In the genomic region with DNA sequence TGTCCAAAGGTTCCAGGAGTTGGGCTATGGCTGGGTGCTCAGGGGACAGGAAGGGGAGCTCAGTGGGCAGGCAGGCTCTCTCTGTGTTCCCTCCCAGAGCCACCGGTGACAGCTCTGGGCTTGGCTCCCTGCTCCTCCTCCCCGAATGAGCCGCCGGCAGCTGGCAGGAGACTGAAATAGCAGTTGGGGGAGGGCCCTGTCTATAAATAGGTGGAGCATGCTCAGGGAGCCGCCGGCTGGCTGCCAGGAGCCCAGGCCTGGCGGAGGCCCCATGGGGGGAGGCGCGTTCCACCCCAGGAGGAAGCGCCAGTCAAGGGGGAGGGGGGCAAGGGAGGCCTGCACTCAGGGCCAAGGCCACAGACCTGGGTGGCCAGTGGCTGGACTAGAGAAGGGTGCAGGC, we compare ENCODE assay signal across 8 mouse cellular contexts. TPM values are rescaled to one million over a fixed set of nuclear protein-coding genes. Genes with fewer than 3 reads are reported as not detected.
DNase-seq lines count a peak whose midpoint lies in the region; ATAC-seq and TF ChIP-seq lines count a peak whose summit lies in the region.

No protein-coding gene starts in this region.

- H3K36me3 ChIP-seq in CH12.LX (replicated peaks in 1 of 2; ENCODE audit: control insufficient read depth in 1 of 2, insufficient read depth in 1 of 2, low read length in 1 of 2): peaks cover 0 to 3% of the 10 kb centered on the region in 2 experiments
- H3K36me3 ChIP-seq in forebrain, embryonic 12.5 days (replicated peaks): peaks cover 22% of the 10 kb centered on the region
- peaks cover 5% of the 10 kb centered on the region; the same call in 1 of the 2 replicates for H3K36me3 ChIP-seq in heart, postnatal 0 days (replicated peaks; ENCODE audit: control insufficient read depth, insufficient read depth, low read length)
- no peaks in the 10 kb centered on the region for H3K36me3 ChIP-seq in liver, embryonic 15.5 days (replicated peaks)
- H3K36me3 ChIP-seq in neural tube, embryonic 11.5 days (ENCODE audit: control insufficient read depth, insufficient read depth, low read length): peaks cover 3% of the 10 kb centered on the region
- no peaks in the 10 kb centered on the region for H3K36me3 ChIP-seq in stomach, embryonic 16.5 days (ENCODE audit: control insufficient read depth, insufficient read depth, low read length)

- H3K9me3 ChIP-seq in CH12.LX (replicated peaks; ENCODE audit: low read length): no peaks in the 10 kb centered on the region
- no peaks in the 10 kb centered on the region for H3K9me3 ChIP-seq in forebrain, embryonic 12.5 days
- H3K9me3 ChIP-seq in heart, postnatal 0 days (replicated peaks; ENCODE audit: control insufficient read depth, low read length): no peaks in the 10 kb centered on the region
- H3K9me3 ChIP-seq in liver, embryonic 15.5 days (replicated peaks): no peaks in the 10 kb centered on the region
- no peaks in the 10 kb centered on the region for H3K9me3 ChIP-seq in neural tube, embryonic 11.5 days (ENCODE audit: control insufficient read depth, low read length)
- H3K9me3 ChIP-seq in stomach, embryonic 16.5 days (replicated peaks; ENCODE audit: control insufficient read depth, low read length): no peaks in the 10 kb centered on the region

- 1% methylated on average over 10 of the region's 10 CpGs for WGBS in forebrain, embryonic 12.5 days
- WGBS in heart, postnatal 0 days: 0% methylated on average over 10 of the region's 10 CpGs
- WGBS in liver, embryonic 15.5 days (ENCODE audit: insufficient replicate concordance): 0% methylated on average over 10 of the region's 10 CpGs
- WGBS in neural tube, embryonic 11.5 days: under 1% methylated on average over 7 of the region's 10 CpGs
- 1% methylated on average over 10 of the region's 10 CpGs for WGBS in stomach, embryonic 16.5 days

- H3K9ac ChIP-seq in CH12.LX (ENCODE audit: insufficient read depth, low read depth): peak overlapping the region; percentile 13
- peak overlapping the region; percentile 33 for H3K9ac ChIP-seq in forebrain, embryonic 12.5 days
- peak overlapping the region; percentile 65 for H3K9ac ChIP-seq in heart, postnatal 0 days (replicated peaks; ENCODE audit: low read depth, low read length)
- peak overlapping the region; percentile 57 for H3K9ac ChIP-seq in liver, embryonic 15.5 days
- H3K9ac ChIP-seq in neural tube, embryonic 11.5 days (ENCODE audit: low read length): peak overlapping the region; percentile 37
- H3K9ac ChIP-seq in stomach, embryonic 16.5 days (ENCODE audit: low read length): peak overlapping the region; percentile 74

- no peaks in the 10 kb centered on the region for H3K27me3 ChIP-seq in CH12.LX (replicated peaks)
- no peaks in the 10 kb centered on the region for H3K27me3 ChIP-seq in forebrain, embryonic 12.5 days
- H3K27me3 ChIP-seq in heart, postnatal 0 days (ENCODE audit: control insufficient read depth, insufficient read depth, low read length): no peaks in the 10 kb centered on the region
- H3K27me3 ChIP-seq in liver, embryonic 15.5 days: peaks cover 11% of the 10 kb centered on the region; the same call in 1 of the 2 replicates
- no peaks in the 10 kb centered on the region for H3K27me3 ChIP-seq in neural tube, embryonic 11.5 days (ENCODE audit: control insufficient read depth, insufficient read depth, low read length)
- H3K27me3 ChIP-seq in stomach, embryonic 16.5 days (ENCODE audit: control insufficient read depth, insufficient read depth, low read length): no peaks in the 10 kb centered on the region

- TF ChIP-seq POLR2A in CH12.LX (IDR thresholded peaks at IDR 0.05; ENCODE audit: low read depth, low read length): peak; percentile 88

- H3K4me3 ChIP-seq in CH12.LX (replicated peaks in 1 of 3; ENCODE audit: low read depth in 2 of 3, low read length in 2 of 3, poor library complexity in 1 of 3): peak overlapping the region; percentile 59 to 79 (median 60)
- peak overlapping the region; percentile 16 for H3K4me3 ChIP-seq in forebrain, embryonic 12.5 days (replicated peaks)
- peak overlapping the region; percentile 58 for H3K4me3 ChIP-seq in heart, postnatal 0 days (ENCODE audit: low read depth, low read length)
- H3K4me3 ChIP-seq in liver, embryonic 15.5 days (replicated peaks): peak overlapping the region; percentile 53
- peak overlapping the region; percentile 21 for H3K4me3 ChIP-seq in neural tube, embryonic 11.5 days (ENCODE audit: low read depth, low read length)
- peak overlapping the region; percentile 49 for H3K4me3 ChIP-seq in stomach, embryonic 16.5 days (replicated peaks; ENCODE audit: low read length)

- 0 out of 2 replicates have a peak, but pooled peaks cover 2% of the 10 kb centered on the region for H3K79me2 ChIP-seq in CH12.LX (replicated peaks; ENCODE audit: control insufficient read depth, extremely low read depth, insufficient read depth, poor library complexity, severe bottlenecking)

- H3K4me1 ChIP-seq in CH12.LX (ENCODE audit: control insufficient read depth in 1 of 2, insufficient read depth in 2 of 2): peaks cover 48 to 98% of the 10 kb centered on the region in 2 experiments
- peaks cover 59% of the 10 kb centered on the region for H3K4me1 ChIP-seq in forebrain, embryonic 12.5 days
- H3K4me1 ChIP-seq in heart, postnatal 0 days (ENCODE audit: control insufficient read depth, insufficient read depth): peaks cover 87% of the 10 kb centered on the region
- H3K4me1 ChIP-seq in liver, embryonic 15.5 days (replicated peaks): peaks cover 85% of the 10 kb centered on the region
- H3K4me1 ChIP-seq in neural tube, embryonic 11.5 days (ENCODE audit: control insufficient read depth, insufficient read depth, low read length): peaks cover 31% of the 10 kb centered on the region
- peaks cover 81% of the 10 kb centered on the region for H3K4me1 ChIP-seq in stomach, embryonic 16.5 days (ENCODE audit: control insufficient read depth, insufficient read depth, low read length)

- TF ChIP-seq RAD21 in CH12.LX (IDR thresholded peaks at IDR 0.05; ENCODE audit: low read depth, low read length): no peak; the same call in 1 of the 2 replicates

- peak overlapping the region; percentile 78 for H3K4me2 ChIP-seq in CH12.LX (ENCODE audit: insufficient read depth, low read depth, poor library complexity, severe bottlenecking)
- H3K4me2 ChIP-seq in forebrain, embryonic 12.5 days: peak overlapping the region; percentile 40
- H3K4me2 ChIP-seq in heart, postnatal 0 days (ENCODE audit: low read depth, low read length): peak overlapping the region; percentile 80
- H3K4me2 ChIP-seq in liver, embryonic 15.5 days: peak overlapping the region; percentile 71
- H3K4me2 ChIP-seq in neural tube, embryonic 11.5 days (ENCODE audit: low read depth): peak overlapping the region; percentile 40
- peak overlapping the region; percentile 74 for H3K4me2 ChIP-seq in stomach, embryonic 16.5 days (ENCODE audit: low read depth, low read length)

- ATAC-seq in forebrain, embryonic 12.5 days (ENCODE audit: low FRiP score): peak; percentile 88
- ATAC-seq in heart, postnatal 0 days (ENCODE audit: insufficient read depth, low read depth): peak; percentile 73
- ATAC-seq in liver, embryonic 15.5 days (ENCODE audit: insufficient read depth): peak; percentile 76
- peak; percentile 74 for ATAC-seq in neural tube, embryonic 11.5 days (ENCODE audit: insufficient read depth, low FRiP score, low TSS enrichment)
- ATAC-seq in stomach, embryonic 16.5 days (ENCODE audit: insufficient read depth, low FRiP score): peak; percentile 88

- TF ChIP-seq EP300 in CH12.LX (IDR thresholded peaks at IDR 0.05; ENCODE audit: low read length): peak; percentile 73
- peak; percentile 99 for TF ChIP-seq EP300 in heart, postnatal 0 days (IDR thresholded peaks at IDR 0.05; ENCODE audit: low read depth)

- in situ Hi-C loops in CH12.LX (cut with MboI; ENCODE audit: low pct_ligation_motif_present, low pct_unique_long_range_greater_than_20kb, low sequenced_read_pairs): no loop called here

- peak; percentile 96 for DNase-seq in CH12.LX (ENCODE audit: extremely low read depth)
- DNase-seq in c-Kit-positive CD71-positive TER-119-positive erythroid progenitor cells, embryonic 14.5 days (ENCODE audit: low spot score): peak; percentile 62
- peak; percentile 98 for DNase-seq in heart, postnatal 0 days (ENCODE audit: low spot score)
- peak; percentile 94 to 97 for DNase-seq in kidney, postnatal 4 days
- peak; percentile 77 for DNase-seq in neural tube, embryonic 11.5 days (ENCODE audit: low spot score)

- dilution Hi-C loops in CH12.LX (cut with MboI; ENCODE audit: extremely low pct_ligation_motif_present, extremely low pct_unique_long_range_greater_than_20kb, low sequenced_read_pairs): no loop called here

- H3K27ac ChIP-seq in CH12.LX (ENCODE audit: insufficient read depth, low read depth): peak overlapping the region; percentile 29
- H3K27ac ChIP-seq in forebrain, embryonic 12.5 days: peak overlapping the region; percentile 64
- peak overlapping the region; percentile 92 for H3K27ac ChIP-seq in heart, postnatal 0 days (ENCODE audit: low read depth)
- H3K27ac ChIP-seq in liver, embryonic 15.5 days (replicated peaks): peak overlapping the region; percentile 70
- peak overlapping the region; percentile 60; the same call in 1 of the 2 replicates for H3K27ac ChIP-seq in neural tube, embryonic 11.5 days (ENCODE audit: low read depth, low read length)
- H3K27ac ChIP-seq in stomach, embryonic 16.5 days (ENCODE audit: low read length): peak overlapping the region; percentile 91

- TF ChIP-seq CTCF in CH12.LX (conservative IDR thresholded peaks at IDR 0.05 in 1 of 2, IDR thresholded peaks at IDR 0.05 in 1 of 2; ENCODE audit: low read depth in 2 of 2, low read length in 2 of 2): 0 out of 4 replicates have a peak, but pooled peaks of 1 of the 2 experiments have one; percentile 0
- TF ChIP-seq CTCF in heart, postnatal 0 days (IDR thresholded peaks at IDR 0.05; ENCODE audit: low read depth): no peak

RNA-seq across cellular contexts. Expression of a gene that starts 11.2 kb away (rescaled TPM):
- 49.6 and 49.9 TPM in 2 replicates for total RNA-seq in CH12.LX (2012; rRNA removed)
- total RNA-seq in CH12.LX (2014; rRNA removed): 23.3 and 24.9 TPM in 2 replicates
- polyA plus RNA-seq in CH12.LX (2012; ENCODE audit: insufficient read length, low read depth): 46.4 and 53.9 TPM in 2 replicates
- polyA plus RNA-seq in forebrain, embryonic 12.5 days (2016; fragmentation: Nextera tagmentation; extraction: Ambion mirVana): 68.8 and 70.6 TPM in 2 replicates
- total RNA-seq in heart, postnatal 0 days (2014; rRNA removed; ENCODE audit: low replicate concordance): 194 and 287 TPM in 2 replicates
- polyA plus RNA-seq in heart, postnatal 0 days (2015; fragmentation: Nextera tagmentation; extraction: Ambion mirVana): 51.4 and 67.2 TPM in 2 replicates
- polyA plus RNA-seq in liver, embryonic 15.5 days (2015; fragmentation: Nextera tagmentation; extraction: Ambion mirVana): 17.3 and 17.5 TPM in 2 replicates
- polyA plus RNA-seq in neural tube, embryonic 11.5 days (2014; fragmentation: Nextera tagmentation; extraction: Ambion mirVana): 41.1 and 42.7 TPM in 2 replicates
- polyA plus RNA-seq in stomach, embryonic 16.5 days (2015; fragmentation: Nextera tagmentation; extraction: Ambion mirVana): 60.6 and 67.4 TPM in 2 replicates

RNA-seq across cellular contexts. Expression of a gene that starts 29.4 kb away (rescaled TPM):
- 31.9 and 34.7 TPM in 2 replicates for total RNA-seq in CH12.LX (2012; rRNA removed)
- total RNA-seq in CH12.LX (2014; rRNA removed): 26.3 and 31.3 TPM in 2 replicates
- polyA plus RNA-seq in CH12.LX (2012; ENCODE audit: insufficient read length, low read depth): 65.6 and 72.3 TPM in 2 replicates
- 26.6 and 28.3 TPM in 2 replicates for polyA plus RNA-seq in forebrain, embryonic 12.5 days (2016; fragmentation: Nextera tagmentation; extraction: Ambion mirVana)
- 47.9 and 55.5 TPM in 2 replicates for total RNA-seq in heart, postnatal 0 days (2014; rRNA removed; ENCODE audit: low replicate concordance)
- 18.7 and 20.0 TPM in 2 replicates for polyA plus RNA-seq in heart, postnatal 0 days (2015; fragmentation: Nextera tagmentation; extraction: Ambion mirVana)
- polyA plus RNA-seq in liver, embryonic 15.5 days (2015; fragmentation: Nextera tagmentation; extraction: Ambion mirVana): 8.2 and 8.8 TPM in 2 replicates
- 30.0 and 35.3 TPM in 2 replicates for polyA plus RNA-seq in neural tube, embryonic 11.5 days (2014; fragmentation: Nextera tagmentation; extraction: Ambion mirVana)
- 28.0 and 28.7 TPM in 2 replicates for polyA plus RNA-seq in stomach, embryonic 16.5 days (2015; fragmentation: Nextera tagmentation; extraction: Ambion mirVana)

RNA-seq across cellular contexts. Expression of a gene that starts 29.9 kb away (rescaled TPM):
- total RNA-seq in CH12.LX (2012; rRNA removed) (25.6 and 26.2 TPM in 2 replicates), CH12.LX (2014; rRNA removed) (9.7 and 11.4 TPM in 2 replicates)
- polyA plus RNA-seq in CH12.LX (2012; ENCODE audit: insufficient read length, low read depth): 34.0 and 35.2 TPM in 2 replicates
- polyA plus RNA-seq in forebrain, embryonic 12.5 days (2016; fragmentation: Nextera tagmentation; extraction: Ambion mirVana): 18.5 and 19.4 TPM in 2 replicates
- total RNA-seq in heart, postnatal 0 days (2014; rRNA removed; ENCODE audit: low replicate concordance): 3.9 and 5.6 TPM in 2 replicates
- 2.2 and 2.9 TPM in 2 replicates for polyA plus RNA-seq in heart, postnatal 0 days (2015; fragmentation: Nextera tagmentation; extraction: Ambion mirVana)
- polyA plus RNA-seq in liver, embryonic 15.5 days (2015; fragmentation: Nextera tagmentation; extraction: Ambion mirVana): 14.1 and 15.3 TPM in 2 replicates
- polyA plus RNA-seq in neural tube, embryonic 11.5 days (2014; fragmentation: Nextera tagmentation; extraction: Ambion mirVana): 17.9 and 18.6 TPM in 2 replicates
- 10.8 and 12.4 TPM in 2 replicates for polyA plus RNA-seq in stomach, embryonic 16.5 days (2015; fragmentation: Nextera tagmentation; extraction: Ambion mirVana)

RNA-seq across cellular contexts. Expression of a gene that starts 33.7 kb away (rescaled TPM):
- total RNA-seq in CH12.LX (2012; rRNA removed) (66.9 and 78.7 TPM in 2 replicates), CH12.LX (2014; rRNA removed) (70.0 and 78.9 TPM in 2 replicates)
- 164 and 185 TPM in 2 replicates for polyA plus RNA-seq in CH12.LX (2012; ENCODE audit: insufficient read length, low read depth)
- polyA plus RNA-seq in forebrain, embryonic 12.5 days (2016; fragmentation: Nextera tagmentation; extraction: Ambion mirVana): 136 and 139 TPM in 2 replicates
- total RNA-seq in heart, postnatal 0 days (2014; rRNA removed; ENCODE audit: low replicate concordance): 36.0 and 41.4 TPM in 2 replicates
- polyA plus RNA-seq in heart, postnatal 0 days (2015; fragmentation: Nextera tagmentation; extraction: Ambion mirVana): 90.1 and 92.7 TPM in 2 replicates
- polyA plus RNA-seq in liver, embryonic 15.5 days (2015; fragmentation: Nextera tagmentation; extraction: Ambion mirVana): 51.4 and 70.3 TPM in 2 replicates
- 74.2 and 81.9 TPM in 2 replicates for polyA plus RNA-seq in neural tube, embryonic 11.5 days (2014; fragmentation: Nextera tagmentation; extraction: Ambion mirVana)
- polyA plus RNA-seq in stomach, embryonic 16.5 days (2015; fragmentation: Nextera tagmentation; extraction: Ambion mirVana): 79.2 and 85.4 TPM in 2 replicates

RNA-seq across cellular contexts. Expression of a gene that starts 49.8 kb away (rescaled TPM):
- total RNA-seq in CH12.LX (2012; rRNA removed): 0.04 TPM in 1 of 2 replicates, not detected in the other
- total RNA-seq in CH12.LX (2014; rRNA removed): not detected in 2 replicates
- polyA plus RNA-seq in CH12.LX (2012; ENCODE audit: insufficient read length, low read depth): not detected in 2 replicates
- polyA plus RNA-seq in forebrain, embryonic 12.5 days (2016; fragmentation: Nextera tagmentation; extraction: Ambion mirVana): not detected in 2 replicates
- total RNA-seq in heart, postnatal 0 days (2014; rRNA removed; ENCODE audit: low replicate concordance): 0.99 and 1.2 TPM in 2 replicates
- polyA plus RNA-seq in heart, postnatal 0 days (2015; fragmentation: Nextera tagmentation; extraction: Ambion mirVana): 0.07 TPM in 2 replicates
- 0.05 and 0.06 TPM in 2 replicates for polyA plus RNA-seq in liver, embryonic 15.5 days (2015; fragmentation: Nextera tagmentation; extraction: Ambion mirVana)
- not detected in 2 replicates for polyA plus RNA-seq in neural tube, embryonic 11.5 days (2014; fragmentation: Nextera tagmentation; extraction: Ambion mirVana)
- 0.12 TPM in 1 of 2 replicates, not detected in the other for polyA plus RNA-seq in stomach, embryonic 16.5 days (2015; fragmentation: Nextera tagmentation; extraction: Ambion mirVana)

Comparison
In these comparisons a context has a peak if more than half of its experiments do, and no peak if none do; other contexts are left out.
1. Peak in every context shown above with its lines: DNase-seq, ATAC-seq, H3K4me3 ChIP-seq and H3K27ac ChIP-seq.
2. H3K27ac ChIP-seq: peak in every context shown above with its lines; median percentile 92 in heart, postnatal 0 days; 91 in stomach, embryonic 16.5 days; 70 in liver, embryonic 15.5 days; 64 in forebrain, embryonic 12.5 days; 60 in neural tube, embryonic 11.5 days; 29 in CH12.LX.
3. H3K9ac ChIP-seq: peak in every context shown above with its lines; median percentile 74 in stomach, embryonic 16.5 days; 65 in heart, postnatal 0 days; 57 in liver, embryonic 15.5 days; 37 in neural tube, embryonic 11.5 days; 33 in forebrain, embryonic 12.5 days; 13 in CH12.LX.